Mouse (Mus musculus) stomach, postnatal 0 days (tissue): Measurements from ENCODE around the gene Nanos2.

Experiments
- CTCF ChIP-seq: IDR thresholded peaks from 2 replicates; pipeline ENCODE4 v1.5.1; 2016; ENCODE audit warnings: antibody characterized with exemption, low read depth, mild to moderate bottlenecking, moderate library complexity
- EP300 ChIP-seq: optimal IDR thresholded peaks from 2 replicates; pipeline ENCODE3; 2016; ENCODE audit warnings: antibody characterized with exemption

DNA sequence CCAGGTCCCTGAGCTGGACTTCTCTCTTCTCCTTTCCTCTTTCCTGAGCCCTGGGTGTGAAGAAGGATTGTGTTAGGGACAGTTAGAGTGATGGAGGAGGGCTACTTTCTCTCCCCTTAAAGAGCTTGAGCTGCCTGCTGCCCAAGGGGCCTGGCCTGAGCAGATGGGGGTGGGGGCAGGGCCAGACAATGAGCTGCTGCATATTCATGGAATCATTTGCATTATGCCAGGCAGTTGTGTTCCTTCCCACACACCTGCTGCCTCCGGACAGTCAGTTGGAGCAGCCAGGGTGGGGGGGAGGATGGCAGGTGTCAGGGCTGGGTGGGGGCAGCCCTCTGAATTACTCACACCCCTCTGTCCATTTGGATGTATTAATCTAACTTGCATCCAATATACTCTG, 44.8 kb upstream of the Nanos2 start:
- TF ChIP-seq CTCF = no peak
- TF ChIP-seq EP300 = no peak
